Mouse (Mus musculus): ENCODE results near the gene Ogg1.
A peak's percentile ranks its signal among the peaks of the same experiment; 100 is the strongest.
"Not testable (repeated sequence)": the region's sequence is repeated elsewhere in the genome, so short reads cannot be mapped to it uniquely, and the experiment has no call there.

Ogg1 gene

GRCm38 (mm10) chr6:113332734-113333133 lies 6.0 kb downstream of the Ogg1 start:
- DNase-seq, result not testable (repeated sequence)

DNA sequence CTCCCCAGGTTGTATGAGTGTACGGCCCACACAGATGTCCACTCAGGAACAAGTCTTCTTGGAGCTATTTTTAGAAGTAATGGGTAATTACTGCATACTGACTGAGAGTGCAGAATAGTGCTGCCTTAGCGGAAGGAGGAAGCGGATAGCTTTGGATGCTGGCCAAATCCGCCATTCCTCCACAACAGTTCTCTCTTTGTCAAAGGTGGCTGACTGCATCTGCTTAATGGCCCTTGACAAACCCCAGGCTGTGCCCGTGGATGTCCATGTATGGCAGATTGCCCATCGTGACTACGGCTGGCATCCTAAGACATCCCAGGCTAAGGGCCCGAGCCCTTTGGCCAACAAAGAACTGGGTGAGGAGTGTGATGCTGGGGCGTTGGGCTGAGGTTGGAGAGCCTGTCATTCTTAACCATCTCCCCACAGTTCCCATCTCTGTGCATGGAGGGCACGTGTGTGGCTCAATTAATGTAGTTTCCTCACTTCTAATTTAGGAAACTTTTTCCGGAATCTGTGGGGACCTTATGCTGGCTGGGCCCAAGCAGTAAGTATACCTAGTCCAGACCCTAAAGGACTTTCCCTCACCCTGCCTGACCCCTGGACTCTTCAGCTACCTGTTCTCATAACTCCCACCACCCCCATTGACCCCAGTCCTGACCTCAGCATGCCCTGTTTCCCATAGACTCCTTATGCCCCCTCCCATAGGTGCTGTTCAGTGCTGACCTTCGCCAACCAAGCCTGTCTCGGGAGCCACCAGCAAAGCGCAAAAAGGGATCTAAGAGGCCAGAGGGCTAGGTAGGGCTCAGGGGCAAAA lies 6.6 kb downstream of the Ogg1 start:
- peak; percentile 86 to 92 for DNase-seq

- DNase-seq, result no peak
Observed at GRCm38 (mm10) chr6:113334216-113334615, 7.4 kb downstream of the Ogg1 start.

DNA sequence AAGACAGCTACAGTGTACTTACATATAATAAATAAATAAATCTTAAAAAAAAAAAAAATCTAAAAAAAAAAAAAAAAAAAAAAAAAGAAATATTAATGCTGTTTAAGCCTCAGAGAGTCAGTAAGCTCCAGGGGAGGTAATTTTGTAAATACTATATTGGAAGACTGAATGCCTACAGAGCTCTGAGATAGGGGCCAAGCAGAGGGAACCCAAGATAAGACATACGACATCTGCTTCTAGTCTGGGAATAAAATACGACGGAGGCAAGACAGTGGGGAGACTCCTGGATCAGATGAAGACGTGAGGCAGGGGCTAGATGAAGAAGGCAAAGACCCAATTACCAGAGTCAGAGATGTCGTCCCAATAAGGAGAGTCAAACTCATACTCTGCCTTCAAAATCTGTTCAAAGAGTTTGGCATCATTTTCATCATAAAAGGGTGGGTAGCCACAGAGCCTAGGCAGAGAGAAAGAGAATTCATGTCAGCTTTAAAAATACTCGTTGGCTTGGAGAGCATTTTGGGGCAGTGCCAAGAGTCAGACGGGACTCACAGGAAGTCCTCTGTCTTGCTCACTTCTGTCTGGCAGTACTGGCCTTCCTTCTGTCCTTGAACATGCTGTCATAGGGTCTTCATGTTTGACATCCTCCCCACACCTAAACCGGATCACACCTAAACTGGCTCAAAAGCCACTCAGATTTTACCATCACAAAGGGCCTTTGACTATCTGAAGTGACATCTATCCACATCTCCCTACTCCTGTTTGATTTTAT lies 10.3 kb downstream of the Ogg1 start:
- DNase-seq, result peak; percentile 34 to 42

- DNase-seq, result peak in 1 of 2 experiments; percentile 13
Observed at GRCm38 (mm10) chr6:113341574-113341973, 14.8 kb downstream of the Ogg1 start.

GRCm38 (mm10) chr6:113342297-113342696 lies 15.5 kb downstream of the Ogg1 start:
- DNase-seq, result peak; percentile 16 to 35

DNA sequence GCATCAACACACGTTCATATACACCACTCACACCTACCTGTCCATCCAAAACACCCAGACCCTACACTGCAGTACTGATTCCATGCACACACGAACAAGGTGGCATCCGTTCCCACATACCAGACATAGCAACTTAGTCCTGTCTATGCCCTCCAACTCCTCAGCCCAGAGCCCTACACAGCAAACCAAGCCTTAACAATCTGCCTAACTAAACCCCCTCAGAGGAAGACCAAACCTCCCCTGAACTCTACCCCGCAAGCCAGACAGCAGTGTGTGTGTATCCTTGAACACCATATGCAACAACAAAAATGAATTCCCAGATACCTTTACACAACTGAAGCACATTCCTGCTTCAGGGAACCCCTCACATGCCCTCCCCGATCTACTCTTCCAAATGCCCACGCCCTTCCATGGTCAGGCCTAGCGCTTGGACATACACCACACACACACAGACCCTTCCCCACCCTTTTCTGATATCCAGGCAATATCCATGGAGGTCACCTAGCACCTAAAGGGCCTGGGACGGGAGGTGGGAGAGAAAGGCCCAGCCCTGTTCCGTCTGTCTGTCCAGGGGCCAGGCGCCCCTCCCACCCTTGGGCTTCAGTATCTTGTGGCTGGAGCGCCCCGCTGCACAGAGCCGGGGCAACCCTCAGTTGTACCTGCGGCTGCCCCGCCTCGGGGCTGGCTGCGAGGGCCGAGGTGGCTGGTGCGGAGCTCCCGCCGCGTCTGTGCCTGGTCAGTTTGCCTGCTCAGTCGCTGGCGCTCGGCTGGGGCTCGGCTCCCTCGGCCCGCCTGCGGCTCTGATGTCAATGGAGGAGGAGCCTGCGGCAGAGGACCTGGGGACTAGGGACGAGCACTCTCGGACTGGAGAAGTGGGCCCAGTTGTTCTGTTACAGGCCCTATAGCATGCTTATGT lies 16.7 kb downstream of the Ogg1 start, which contains the start of gene Camk1:
Camk1 (minus strand) TSS at position 808 of the 916 bp plus-strand sequence.
- peak; percentile 82 to 89 for DNase-seq

DNA sequence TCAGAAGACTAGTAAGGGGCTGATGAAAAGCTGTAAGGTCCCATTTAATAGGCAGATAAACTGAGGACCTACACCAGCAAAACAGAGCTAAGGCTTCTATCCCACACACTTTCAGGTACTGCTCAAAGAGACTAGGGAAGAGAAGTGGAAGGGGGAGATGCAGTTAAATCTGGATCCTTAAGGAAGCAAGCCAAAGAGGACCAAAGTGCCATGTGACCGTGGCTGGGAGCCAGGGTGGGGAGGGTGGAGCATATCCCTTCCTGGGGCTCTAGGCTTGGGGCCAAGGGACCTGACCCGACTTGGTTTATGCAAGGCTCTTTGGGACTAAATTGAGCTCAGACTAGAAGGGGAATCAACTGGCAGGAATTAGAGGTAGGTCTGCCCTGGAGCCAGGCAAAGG lies 17.5 kb downstream of the Ogg1 start:
- DNase-seq, result peak; percentile 78 to 84

GRCm38 (mm10) chr6:113346897-113347296 lies 20.1 kb downstream of the Ogg1 start:
- DNase-seq, result no peak

- no peak for DNase-seq
Observed at GRCm38 (mm10) chr6:113350538-113350937, 23.8 kb downstream of the Ogg1 start.

DNA sequence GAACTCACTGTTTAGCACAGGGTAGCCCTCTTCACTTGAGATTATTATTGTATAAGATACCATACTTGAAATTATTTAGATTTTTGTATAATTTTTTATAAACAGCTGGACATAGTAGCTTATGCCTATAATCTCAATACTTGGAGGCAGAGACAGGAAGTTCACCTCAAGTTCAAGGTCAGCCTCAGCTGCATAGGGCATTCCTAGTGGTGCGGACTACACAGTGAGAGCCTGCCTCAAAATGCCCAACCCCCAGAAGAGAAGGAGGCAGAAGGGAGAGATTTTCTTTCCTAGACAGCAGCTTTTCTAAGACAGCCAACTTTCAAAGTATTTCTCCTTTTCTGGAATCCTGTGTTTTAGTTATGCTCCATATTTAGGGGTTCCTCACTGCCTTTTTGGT lies 24.4 kb downstream of the Ogg1 start:
- no peak for DNase-seq

DNA sequence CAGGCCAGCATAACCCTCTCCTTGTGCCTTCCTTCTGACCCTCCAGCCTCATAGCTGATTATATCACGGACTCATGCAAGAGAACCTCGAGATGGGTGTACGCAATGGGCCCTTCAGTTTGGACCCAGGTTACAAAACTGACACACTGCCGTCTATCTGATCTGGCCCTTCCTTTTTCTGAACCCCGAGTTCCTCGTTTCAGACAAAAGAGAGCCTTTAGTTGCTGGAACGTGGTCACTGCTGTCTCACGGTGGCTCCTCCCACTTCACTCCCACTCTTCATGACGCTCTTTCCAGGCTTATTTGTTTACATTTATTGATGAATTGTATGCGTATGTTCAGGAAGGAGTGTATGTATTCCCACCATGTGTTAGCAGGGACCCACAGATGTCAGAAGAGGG lies 24.9 kb downstream of the Ogg1 start:
- no peak for DNase-seq

GRCm38 (mm10) chr6:113352820-113353219 lies 26.0 kb downstream of the Ogg1 start:
- no peak for DNase-seq

- no peak for DNase-seq
Observed at GRCm38 (mm10) chr6:113353696-113354095, 26.9 kb downstream of the Ogg1 start.

DNA sequence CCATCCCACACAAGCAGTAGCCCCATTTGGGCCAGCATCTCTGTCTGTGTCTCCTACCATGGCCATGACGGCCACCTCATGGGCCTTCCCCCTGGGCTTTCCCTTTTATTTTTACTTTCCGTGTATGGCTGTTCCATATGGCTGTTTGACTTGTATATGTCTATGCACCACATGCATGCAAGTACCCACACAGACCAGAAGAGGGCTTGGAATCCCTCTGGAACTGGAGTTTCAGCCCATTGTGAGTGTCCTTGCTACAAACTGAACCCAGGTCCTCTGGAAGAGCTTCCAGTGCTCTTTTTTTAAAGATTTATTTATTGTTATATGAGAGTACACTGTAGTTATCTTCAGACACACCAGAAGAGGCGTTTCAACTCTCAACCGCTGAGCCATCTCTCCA lies 34.7 kb downstream of the Ogg1 start:
- DNase-seq, result no peak

GRCm38 (mm10) chr6:113362241-113362640 lies 35.5 kb downstream of the Ogg1 start:
- DNase-seq, result no peak

GRCm38 (mm10) chr6:113364518-113365135 lies 37.9 kb downstream of the Ogg1 start:
- no peak for DNase-seq

GRCm38 (mm10) chr6:113366639-113367038 lies 39.9 kb downstream of the Ogg1 start:
- DNase-seq, result no peak

GRCm38 (mm10) chr6:113367574-113367973 lies 40.8 kb downstream of the Ogg1 start:
- no peak for DNase-seq

GRCm38 (mm10) chr6:113368124-113368523 lies 41.4 kb downstream of the Ogg1 start:
- no peak for DNase-seq

GRCm38 (mm10) chr6:113368577-113368976 lies 41.8 kb downstream of the Ogg1 start:
- no peak for DNase-seq

GRCm38 (mm10) chr6:113370194-113370929 lies 43.6 kb downstream of the Ogg1 start:
- peak in 1 of 2 experiments; percentile 39 for DNase-seq

Data from kidney, postnatal 4 days (tissue).